Mouse (Mus musculus): ENCODE data around the gene Ehbp1. TPM values are rescaled to one million over a fixed set of nuclear protein-coding genes. Genes with fewer than 3 reads are reported as not detected.

The Ehbp1 gene
- polyA plus RNA-seq, 1 experiment = 29.1 TPM

- no peaks in the 10 kb centered on the region for H3K9me3 ChIP-seq (replicated peaks; ENCODE audit: control insufficient read depth, insufficient read depth, low read length, poor library complexity, severe bottlenecking)
- TF ChIP-seq EP300 (IDR thresholded peaks at IDR 0.05; ENCODE audit: insufficient read depth, low read depth, low read length) = no peak
- TF ChIP-seq POLR2A (IDR thresholded peaks at IDR 0.05; ENCODE audit: insufficient read depth, low read length) = no peak
- TF ChIP-seq CTCF (IDR thresholded peaks at IDR 0.05; ENCODE audit: low read depth, low read length) = no peak
- no peak overlapping the region for H3K9ac ChIP-seq (ENCODE audit: low read depth, poor library complexity, severe bottlenecking)
- H3K4me1 ChIP-seq (ENCODE audit: control insufficient read depth, insufficient read depth, low read length) = no peaks in the 10 kb centered on the region
- no peak overlapping the region for H3K4me3 ChIP-seq (ENCODE audit: low read depth, low read length)
- no peaks in the 10 kb centered on the region for H3K36me3 ChIP-seq (ENCODE audit: control insufficient read depth, insufficient read depth, low read length, poor library complexity, severe bottlenecking)
- no peaks in the 10 kb centered on the region for H3K27me3 ChIP-seq (ENCODE audit: control insufficient read depth, insufficient read depth, low read length, poor library complexity, severe bottlenecking)
- H3K27ac ChIP-seq (ENCODE audit: insufficient read depth, low read length) = no peak overlapping the region
Observed at GRCm38 (mm10) chr11:22249363-22249762, 92.7 kb downstream of the Ehbp1 start.

GRCm38 (mm10) chr11:22247736-22248135, 94.4 kb downstream of the Ehbp1 start:
- TF ChIP-seq EP300 (IDR thresholded peaks at IDR 0.05; ENCODE audit: insufficient read depth, low read depth, low read length) (no peak), CTCF (IDR thresholded peaks at IDR 0.05; ENCODE audit: low read depth, low read length) (no peak), POLR2A (IDR thresholded peaks at IDR 0.05; ENCODE audit: insufficient read depth, low read length) (no peak)
- Histone ChIP-seq H3K27me3 (ENCODE audit: control insufficient read depth, insufficient read depth, low read length, poor library complexity, severe bottlenecking) (no peaks in the 10 kb centered on the region), H3K27ac (ENCODE audit: insufficient read depth, low read length) (no peak overlapping the region), H3K9ac (ENCODE audit: low read depth, poor library complexity, severe bottlenecking) (no peak overlapping the region), H3K4me3 (ENCODE audit: low read depth, low read length) (no peak overlapping the region), H3K36me3 (ENCODE audit: control insufficient read depth, insufficient read depth, low read length, poor library complexity, severe bottlenecking) (no peaks in the 10 kb centered on the region), H3K9me3 (replicated peaks; ENCODE audit: control insufficient read depth, insufficient read depth, low read length, poor library complexity, severe bottlenecking) (no peaks in the 10 kb centered on the region), H3K4me1 (ENCODE audit: control insufficient read depth, insufficient read depth, low read length) (no peaks in the 10 kb centered on the region)

GRCm38 (mm10) chr11:22247069-22247468, 95.0 kb downstream of the Ehbp1 start:
- H3K27me3 ChIP-seq (ENCODE audit: control insufficient read depth, insufficient read depth, low read length, poor library complexity, severe bottlenecking) = no peaks in the 10 kb centered on the region
- H3K9me3 ChIP-seq (replicated peaks; ENCODE audit: control insufficient read depth, insufficient read depth, low read length, poor library complexity, severe bottlenecking) = no peaks in the 10 kb centered on the region
- H3K27ac ChIP-seq (ENCODE audit: insufficient read depth, low read length) = no peak overlapping the region
- no peaks in the 10 kb centered on the region for H3K36me3 ChIP-seq (ENCODE audit: control insufficient read depth, insufficient read depth, low read length, poor library complexity, severe bottlenecking)
- no peak for TF ChIP-seq CTCF (IDR thresholded peaks at IDR 0.05; ENCODE audit: low read depth, low read length)
- TF ChIP-seq POLR2A (IDR thresholded peaks at IDR 0.05; ENCODE audit: insufficient read depth, low read length) = no peak
- TF ChIP-seq EP300 (IDR thresholded peaks at IDR 0.05; ENCODE audit: insufficient read depth, low read depth, low read length) = no peak
- no peaks in the 10 kb centered on the region for H3K4me1 ChIP-seq (ENCODE audit: control insufficient read depth, insufficient read depth, low read length)
- H3K9ac ChIP-seq (ENCODE audit: low read depth, poor library complexity, severe bottlenecking) = no peak overlapping the region
- no peak overlapping the region for H3K4me3 ChIP-seq (ENCODE audit: low read depth, low read length)

- Histone ChIP-seq H3K27me3 (ENCODE audit: control insufficient read depth, insufficient read depth, low read length, poor library complexity, severe bottlenecking) (no peaks in the 10 kb centered on the region), H3K27ac (ENCODE audit: insufficient read depth, low read length) (no peak overlapping the region), H3K36me3 (ENCODE audit: control insufficient read depth, insufficient read depth, low read length, poor library complexity, severe bottlenecking) (no peaks in the 10 kb centered on the region; the same call in 1 of the 2 replicates), H3K4me1 (ENCODE audit: control insufficient read depth, insufficient read depth, low read length) (no peaks in the 10 kb centered on the region), H3K4me3 (ENCODE audit: low read depth, low read length) (no peak overlapping the region), H3K9ac (ENCODE audit: low read depth, poor library complexity, severe bottlenecking) (no peak overlapping the region), H3K9me3 (replicated peaks; ENCODE audit: control insufficient read depth, insufficient read depth, low read length, poor library complexity, severe bottlenecking) (no peaks in the 10 kb centered on the region)
- TF ChIP-seq POLR2A (IDR thresholded peaks at IDR 0.05; ENCODE audit: insufficient read depth, low read length) (no peak), CTCF (IDR thresholded peaks at IDR 0.05; ENCODE audit: low read depth, low read length) (no peak), EP300 (IDR thresholded peaks at IDR 0.05; ENCODE audit: insufficient read depth, low read depth, low read length) (no peak)
Observed at GRCm38 (mm10) chr11:22235558-22235957, 106.5 kb downstream of the Ehbp1 start.

- H3K9ac ChIP-seq (ENCODE audit: low read depth, poor library complexity, severe bottlenecking) = no peak overlapping the region
- H3K27ac ChIP-seq (ENCODE audit: insufficient read depth, low read length) = no peak overlapping the region
- H3K27me3 ChIP-seq (ENCODE audit: control insufficient read depth, insufficient read depth, low read length, poor library complexity, severe bottlenecking) = no peaks in the 10 kb centered on the region
- TF ChIP-seq POLR2A (IDR thresholded peaks at IDR 0.05; ENCODE audit: insufficient read depth, low read length) (no peak), EP300 (IDR thresholded peaks at IDR 0.05; ENCODE audit: insufficient read depth, low read depth, low read length) (no peak), CTCF (IDR thresholded peaks at IDR 0.05; ENCODE audit: low read depth, low read length) (peak; percentile 78)
- H3K36me3 ChIP-seq (ENCODE audit: control insufficient read depth, insufficient read depth, low read length, poor library complexity, severe bottlenecking) = no peaks in the 10 kb centered on the region; the same call in 1 of the 2 replicates
- H3K4me1 ChIP-seq (ENCODE audit: control insufficient read depth, insufficient read depth, low read length) = no peaks in the 10 kb centered on the region
- no peak overlapping the region for H3K4me3 ChIP-seq (ENCODE audit: low read depth, low read length)
- H3K9me3 ChIP-seq (replicated peaks; ENCODE audit: control insufficient read depth, insufficient read depth, low read length, poor library complexity, severe bottlenecking) = no peaks in the 10 kb centered on the region
Observed at GRCm38 (mm10) chr11:22234739-22235138, 107.4 kb downstream of the Ehbp1 start.

GRCm38 (mm10) chr11:22230906-22231305, 111.2 kb downstream of the Ehbp1 start:
- Histone ChIP-seq H3K4me3 (ENCODE audit: low read depth, low read length) (no peak overlapping the region), H3K27ac (ENCODE audit: insufficient read depth, low read length) (no peak overlapping the region), H3K27me3 (ENCODE audit: control insufficient read depth, insufficient read depth, low read length, poor library complexity, severe bottlenecking) (no peaks in the 10 kb centered on the region), H3K9ac (ENCODE audit: low read depth, poor library complexity, severe bottlenecking) (no peak overlapping the region), H3K4me1 (ENCODE audit: control insufficient read depth, insufficient read depth, low read length) (no peaks in the 10 kb centered on the region), H3K9me3 (replicated peaks; ENCODE audit: control insufficient read depth, insufficient read depth, low read length, poor library complexity, severe bottlenecking) (no peaks in the 10 kb centered on the region), H3K36me3 (ENCODE audit: control insufficient read depth, insufficient read depth, low read length, poor library complexity, severe bottlenecking) (no peaks in the 10 kb centered on the region)
- TF ChIP-seq EP300 (IDR thresholded peaks at IDR 0.05; ENCODE audit: insufficient read depth, low read depth, low read length) (no peak), POLR2A (IDR thresholded peaks at IDR 0.05; ENCODE audit: insufficient read depth, low read length) (no peak), CTCF (IDR thresholded peaks at IDR 0.05; ENCODE audit: low read depth, low read length) (no peak)
